Mouse (Mus musculus) liver, embryonic 14.5 days (tissue): ENCODE measurements around the gene Exoc3l4.

ENCODE experiments used
- CTCF ChIP-seq: IDR thresholded peaks from 2 replicates; pipeline ENCODE4 v1.5.1; 2016; ENCODE audit warnings: antibody characterized with exemption, low read depth, control low read depth
- EP300 ChIP-seq: IDR thresholded peaks from 2 replicates; pipeline ENCODE4 v1.6.1; 2016; ENCODE audit warnings: antibody characterized with exemption, low read depth

- TF ChIP-seq CTCF (no peak), EP300 (no peak)
Measured at GRCm38 (mm10) chr12:111447350-111447749, 30.5 kb downstream of the Exoc3l4 start.
